Mouse (Mus musculus) liver, embryonic 16.5 days (tissue): ENCODE results near the gene Gm10961. TPM values are rescaled to one million over a fixed set of nuclear protein-coding genes. Genes with fewer than 3 reads are reported as not detected.
A peak's percentile ranks its signal among the peaks of the same experiment; 100 is the strongest.

ENCODE experiments used
- ATAC-seq: fragments of 200-750 bp; cut with Nextera tagmentation; 2 replicates; pipeline ENCODE4 v1.8.0; 2017; ENCODE audit warnings: low read depth, mild to moderate bottlenecking, moderate number of reproducible peaks, moderate library complexity
- H3K27ac ChIP-seq: fragments of 300-500 bp; sonication (generic); 2 replicates; pipeline ENCODE4 v1.5.1; 2014; ENCODE audit warnings: mild to moderate bottlenecking, low read length
- H3K27me3 ChIP-seq: fragments of 300-500 bp; sonication (generic); 2 replicates; pipeline ENCODE4 v1.6.1; 2014; ENCODE audit warnings: low read depth, low read length, mixed read lengths; ENCODE audit not compliant: control insufficient read depth, insufficient read depth
- H3K36me3 ChIP-seq: fragments of 300-500 bp; sonication (generic); 2 replicates; pipeline ENCODE4 v1.6.1; 2014; ENCODE audit warnings: mild to moderate bottlenecking; ENCODE audit not compliant: control insufficient read depth, insufficient read depth
- H3K4me1 ChIP-seq: fragments of 300-500 bp; sonication (generic); 2 replicates; pipeline ENCODE4 v1.6.1; 2014; ENCODE audit warnings: low read depth, low read length, mixed read lengths; ENCODE audit not compliant: control insufficient read depth
- H3K4me2 ChIP-seq: fragments of 300-500 bp; sonication (generic); 2 replicates; pipeline ENCODE4 v1.6.1; 2014; ENCODE audit warnings: low read depth, low read length, mixed read lengths
- H3K4me3 ChIP-seq: fragments of 300-500 bp; sonication (generic); 2 replicates; pipeline ENCODE4 v1.5.1; 2014; ENCODE audit warnings: low read depth, mild to moderate bottlenecking, low read length
- H3K9ac ChIP-seq: fragments of 300-500 bp; sonication (generic); 2 replicates; pipeline ENCODE4 v1.6.1; 2014; ENCODE audit warnings: low read depth, low read length
- H3K9me3 ChIP-seq: fragments of 300-500 bp; sonication (generic); replicated peaks from 2 replicates; pipeline ENCODE4 v1.6.1; 2016; ENCODE audit warnings: low read length; ENCODE audit not compliant: control insufficient read depth
- WGBS: fragments of 180-500 bp; shearing (Covaris S2); extraction: QIAGEN DNeasy Blood & Tissue Kit; methylation state at CpG from one replicate; pipeline ENCODE4 v1.1.7; 2014; ENCODE audit not compliant: insufficient replicate concordance; 5-methylcytosine and 5-hydroxymethylcytosine counted together
- polyA plus RNA-seq: library from polyadenylated mRNA; unstranded; fragments of >200 nt; fragmentation: Nextera tagmentation; extraction: Ambion mirVana; gene quantifications from 2 replicates; pipeline ENCODE4 v1.2.1, GENCODE M21; 2015

Gm10961 gene
- polyA plus RNA-seq, 1 experiment from 2014 or later = not detected

DNA sequence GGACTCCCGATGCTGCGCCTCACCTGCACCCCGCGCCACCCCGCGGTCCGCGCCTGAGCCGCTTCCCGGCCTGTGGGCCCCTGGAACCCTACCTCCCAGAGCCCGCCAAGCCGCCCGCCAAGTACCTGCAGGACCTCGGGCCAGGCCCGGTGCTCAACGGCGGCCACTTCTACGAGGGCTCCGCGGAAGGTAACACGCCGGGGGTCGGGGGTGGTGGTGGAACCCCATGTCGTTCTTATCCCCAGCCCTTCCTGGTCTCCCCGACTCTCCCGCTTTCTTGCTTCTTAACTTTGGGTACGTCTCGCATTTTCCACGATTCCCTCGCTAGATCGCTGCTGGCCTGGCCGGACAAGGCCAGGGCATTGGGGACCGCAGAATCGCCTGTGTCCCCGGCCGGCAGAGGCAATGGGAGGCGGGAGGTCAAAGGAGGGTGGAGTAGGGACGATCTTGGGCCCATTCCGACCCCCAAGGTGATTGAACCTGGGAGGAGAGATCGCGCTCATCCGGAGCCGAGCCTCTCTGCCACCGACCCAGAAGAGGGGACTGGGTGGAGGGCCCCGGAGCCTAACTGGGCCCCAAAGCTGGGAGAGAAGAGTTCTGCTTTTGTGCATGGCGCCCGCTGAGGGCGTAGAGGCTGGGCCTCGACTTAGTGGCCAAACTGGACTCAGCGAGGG is 35.7 kb upstream of the Gm10961 start:
- no peak for ATAC-seq
- peak overlapping the region; percentile 30 for H3K4me2 ChIP-seq
- no peaks in the 10 kb centered on the region for H3K36me3 ChIP-seq
- H3K4me3 ChIP-seq = peak overlapping the region; percentile 30
- peaks cover 92% of the 10 kb centered on the region for H3K27me3 ChIP-seq
- no peaks in the 10 kb centered on the region; the same call in 1 of the 2 replicates for H3K4me1 ChIP-seq
- no peak overlapping the region for H3K27ac ChIP-seq
- WGBS = 2% methylated on average over 50 of the region's 50 CpGs
- H3K9ac ChIP-seq = no peak overlapping the region
- no peaks in the 10 kb centered on the region for H3K9me3 ChIP-seq

DNA sequence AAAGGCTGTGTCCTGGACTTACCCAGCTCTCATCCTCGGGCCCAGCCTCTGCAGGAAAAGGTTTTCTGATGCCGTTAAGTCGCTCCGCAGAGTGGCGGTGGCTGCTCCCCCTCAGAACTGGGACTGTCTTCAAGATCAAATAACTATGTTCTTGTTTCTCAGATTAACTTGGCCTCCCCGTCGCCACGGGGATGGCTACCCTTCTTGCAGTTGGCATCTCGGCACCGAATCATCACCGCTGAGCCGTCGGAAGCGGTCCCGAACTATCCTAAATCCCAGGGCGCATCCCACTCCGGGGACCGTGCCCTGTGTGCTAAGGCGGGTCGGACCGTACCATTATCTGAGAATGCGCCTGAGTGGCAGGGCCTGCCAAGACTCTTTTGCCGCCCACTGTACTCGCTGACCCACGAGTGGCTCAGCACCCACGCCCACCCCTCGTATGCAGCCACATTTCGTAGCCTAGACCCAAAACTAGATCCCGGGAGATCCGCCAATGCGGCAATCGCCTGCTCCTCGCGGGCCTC is 35.1 kb upstream of the Gm10961 start:
- Histone ChIP-seq H3K9me3 (no peaks in the 10 kb centered on the region), H3K27me3 (peaks cover 92% of the 10 kb centered on the region), H3K4me2 (no peak overlapping the region), H3K36me3 (no peaks in the 10 kb centered on the region), H3K4me3 (no peak overlapping the region), H3K27ac (no peak overlapping the region), H3K4me1 (no peaks in the 10 kb centered on the region; the same call in 1 of the 2 replicates), H3K9ac (no peak overlapping the region)
- 2% methylated on average over 34 of the region's 34 CpGs for WGBS
- ATAC-seq = no peak

DNA sequence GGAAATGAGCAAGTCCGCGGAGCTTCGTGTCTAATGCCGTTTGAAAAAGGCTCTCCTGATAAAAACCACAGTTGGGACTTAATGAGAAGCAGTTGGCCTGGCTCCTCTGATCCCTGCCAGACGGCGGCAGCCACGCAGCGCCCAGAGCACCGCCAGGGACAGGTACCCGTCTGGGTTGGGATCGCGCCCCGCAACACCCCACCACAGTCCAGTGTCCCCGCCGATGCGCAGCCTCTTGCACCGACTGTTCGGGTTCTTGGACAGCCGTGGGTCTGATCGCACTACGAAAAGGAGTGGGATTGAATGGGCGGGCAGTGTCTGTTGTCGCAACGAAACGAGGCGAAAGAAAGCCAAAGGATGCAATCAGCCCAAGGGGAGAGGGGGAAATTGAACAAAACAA is 34.6 kb upstream of the Gm10961 start:
- no peak overlapping the region for H3K4me2 ChIP-seq
- no peaks in the 10 kb centered on the region for H3K9me3 ChIP-seq
- no peak overlapping the region for H3K27ac ChIP-seq
- H3K27me3 ChIP-seq = peaks cover 91% of the 10 kb centered on the region
- H3K9ac ChIP-seq = no peak overlapping the region
- WGBS = 2% methylated on average over 26 of the region's 26 CpGs
- no peak overlapping the region for H3K4me3 ChIP-seq
- H3K36me3 ChIP-seq = no peaks in the 10 kb centered on the region
- no peak for ATAC-seq
- no peaks in the 10 kb centered on the region; the same call in 1 of the 2 replicates for H3K4me1 ChIP-seq

DNA sequence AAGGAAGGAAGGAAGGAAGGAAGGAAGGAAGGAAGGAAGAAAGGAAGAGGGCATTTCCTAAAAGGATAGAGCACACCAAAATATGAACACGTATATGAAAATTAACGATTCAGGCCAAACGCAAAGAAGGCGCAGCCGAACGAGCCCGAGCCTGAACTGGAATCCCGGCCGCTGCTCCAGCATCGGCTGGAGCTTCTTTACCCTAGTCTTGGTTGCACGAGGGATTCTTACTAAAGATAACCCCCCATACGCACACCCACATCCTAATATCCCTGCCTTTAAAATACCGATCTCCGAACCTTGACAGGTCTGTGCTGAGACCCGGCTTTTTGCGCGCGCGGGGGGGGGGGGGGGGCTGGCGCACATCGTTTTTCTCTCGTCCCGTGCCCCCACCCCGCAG is 34.0 kb upstream of the Gm10961 start:
- no peaks in the 10 kb centered on the region for H3K36me3 ChIP-seq
- no peak for ATAC-seq
- peaks cover 88% of the 10 kb centered on the region for H3K27me3 ChIP-seq
- no peak overlapping the region for H3K4me2 ChIP-seq
- H3K4me3 ChIP-seq = no peak overlapping the region
- H3K9me3 ChIP-seq = no peaks in the 10 kb centered on the region
- no peak overlapping the region for H3K9ac ChIP-seq
- H3K4me1 ChIP-seq = no peaks in the 10 kb centered on the region; the same call in 1 of the 2 replicates
- no peak overlapping the region for H3K27ac ChIP-seq
- WGBS = 3% methylated on average over 22 of the region's 24 CpGs

DNA sequence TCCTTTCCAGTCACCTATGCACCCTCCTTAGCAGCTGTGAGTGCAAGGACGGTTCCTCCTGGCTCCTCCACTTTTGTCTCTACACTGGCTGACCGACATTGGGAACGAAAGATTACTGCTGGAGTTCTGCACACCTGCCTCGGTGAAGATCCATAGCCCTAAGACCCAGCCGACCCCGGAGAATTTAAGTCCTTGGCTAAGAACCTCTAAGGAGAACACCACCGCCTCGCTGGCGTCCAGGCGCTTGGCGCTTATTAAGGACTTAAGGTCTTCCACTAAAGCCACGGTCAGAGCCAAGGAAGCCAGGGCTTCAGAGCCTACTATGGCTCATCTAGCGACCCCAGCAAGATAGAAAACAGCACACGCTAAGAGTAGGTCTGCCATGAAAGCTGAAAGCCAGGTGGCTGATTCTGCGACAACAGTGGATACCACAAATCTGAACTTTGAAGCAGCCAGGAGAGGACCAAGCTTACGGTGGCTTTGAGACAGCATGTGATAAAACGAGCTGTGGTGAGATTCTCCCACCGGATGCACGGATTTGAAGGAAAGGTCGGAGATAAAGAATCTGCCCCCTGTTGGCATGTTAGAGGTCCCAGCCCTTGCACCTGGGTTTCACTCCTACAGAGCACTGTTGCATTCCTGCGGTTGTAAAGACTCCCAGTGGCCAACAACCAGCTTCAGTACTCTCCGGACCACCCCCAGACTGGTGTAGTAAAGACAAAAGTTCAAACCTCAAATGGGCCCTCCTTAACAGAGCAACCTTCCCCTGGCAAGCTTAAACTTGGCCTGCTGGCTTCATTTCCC is 33.3 kb upstream of the Gm10961 start:
- WGBS = 8% methylated on average over 22 of the region's 22 CpGs
- no peaks in the 10 kb centered on the region for H3K9me3 ChIP-seq
- H3K9ac ChIP-seq = no peak overlapping the region
- no peak overlapping the region for H3K4me2 ChIP-seq
- H3K4me1 ChIP-seq = no peaks in the 10 kb centered on the region; the same call in 1 of the 2 replicates
- H3K27me3 ChIP-seq = peaks cover 84% of the 10 kb centered on the region
- H3K27ac ChIP-seq = no peak overlapping the region
- no peak overlapping the region for H3K4me3 ChIP-seq
- H3K36me3 ChIP-seq = no peaks in the 10 kb centered on the region
- no peak for ATAC-seq

DNA sequence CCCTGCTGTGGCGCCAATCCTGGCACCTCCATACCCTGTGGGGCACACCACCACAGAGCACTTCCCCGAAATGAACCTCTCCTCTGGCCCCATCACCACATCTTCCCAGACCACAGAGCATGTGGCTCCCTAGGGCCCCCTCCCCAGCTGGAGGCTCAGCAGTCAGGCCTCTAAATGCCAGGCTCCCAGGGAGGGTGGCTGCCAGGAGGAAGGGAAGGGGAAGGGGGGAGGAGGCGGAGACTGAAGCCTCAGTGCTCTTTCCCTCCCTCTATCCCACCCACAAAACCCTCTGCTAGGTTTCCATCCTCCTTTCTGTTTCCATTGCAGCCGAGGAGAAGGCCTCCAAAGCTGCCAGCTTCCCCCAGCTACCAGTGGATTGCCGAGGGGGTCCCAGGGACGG is 31.0 kb upstream of the Gm10961 start:
- H3K4me3 ChIP-seq = no peak overlapping the region
- no peaks in the 10 kb centered on the region for H3K36me3 ChIP-seq

DNA sequence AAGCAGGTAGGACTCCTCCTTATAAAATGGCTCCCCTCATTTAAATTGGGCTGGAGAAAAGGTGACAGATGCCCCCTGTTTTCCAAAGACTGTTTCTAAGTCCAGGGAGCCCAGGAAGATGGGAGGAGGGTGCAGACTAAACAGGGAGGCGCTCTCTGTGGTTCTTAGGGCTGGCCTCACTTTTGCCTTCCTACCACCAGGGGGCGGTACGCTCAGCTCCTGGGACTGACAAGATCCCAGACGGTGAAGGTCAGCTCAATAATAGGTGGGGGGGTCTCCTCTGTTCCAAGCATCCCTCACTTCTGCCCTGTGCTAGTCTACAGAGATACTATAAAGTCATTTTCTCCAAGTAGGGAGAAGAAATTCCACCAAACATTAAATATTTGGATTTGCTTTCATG is 25.8 kb upstream of the Gm10961 start:
- Histone ChIP-seq H3K9ac (no peak overlapping the region), H3K27ac (no peak overlapping the region), H3K4me1 (peaks cover 8% of the 10 kb centered on the region; the same call in 1 of the 2 replicates), H3K9me3 (no peaks in the 10 kb centered on the region), H3K4me2 (no peak overlapping the region), H3K27me3 (peaks cover 9% of the 10 kb centered on the region), H3K4me3 (no peak overlapping the region), H3K36me3 (no peaks in the 10 kb centered on the region)
- 6% methylated on average over 4 of the region's 4 CpGs for WGBS
- no peak for ATAC-seq

More for the DNA sequence above, 31.0 kb upstream of the Gm10961 start:
- Histone ChIP-seq H3K27me3 (peaks cover 60% of the 10 kb centered on the region), H3K27ac (no peak overlapping the region), H3K4me1 (no peaks in the 10 kb centered on the region; the same call in 1 of the 2 replicates), H3K9me3 (no peaks in the 10 kb centered on the region), H3K9ac (no peak overlapping the region), H3K4me2 (no peak overlapping the region)
- WGBS = 30% methylated on average over 6 of the region's 6 CpGs
- ATAC-seq = no peak

DNA sequence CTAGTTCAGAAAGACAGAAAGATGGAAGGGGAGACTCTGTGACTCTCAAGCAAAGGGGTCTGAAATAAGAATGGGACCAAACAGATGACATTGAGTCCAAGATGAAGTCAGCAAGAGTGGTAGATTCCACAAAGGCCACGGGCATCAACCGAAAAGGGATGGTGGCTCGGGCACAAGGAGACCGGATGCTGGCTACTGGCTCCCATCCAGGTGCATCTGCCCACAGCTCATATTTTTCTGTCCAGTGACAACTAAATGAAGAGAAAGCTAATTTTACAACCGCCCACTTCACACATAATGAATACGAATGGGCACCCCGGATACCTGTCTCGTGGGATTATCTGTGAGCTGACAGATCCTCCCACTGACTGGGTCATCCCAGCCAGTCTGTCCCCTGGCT is 23.9 kb upstream of the Gm10961 start:
- no peak overlapping the region for H3K9ac ChIP-seq
- H3K36me3 ChIP-seq = no peaks in the 10 kb centered on the region
- H3K9me3 ChIP-seq = no peaks in the 10 kb centered on the region
- WGBS = 70% methylated on average over 8 of the region's 8 CpGs
- H3K4me2 ChIP-seq = no peak overlapping the region
- no peak for ATAC-seq
- no peaks in the 10 kb centered on the region for H3K27me3 ChIP-seq
- H3K4me3 ChIP-seq = no peak overlapping the region
- H3K4me1 ChIP-seq = peaks cover 8% of the 10 kb centered on the region; the same call in 1 of the 2 replicates
- no peak overlapping the region for H3K27ac ChIP-seq

DNA sequence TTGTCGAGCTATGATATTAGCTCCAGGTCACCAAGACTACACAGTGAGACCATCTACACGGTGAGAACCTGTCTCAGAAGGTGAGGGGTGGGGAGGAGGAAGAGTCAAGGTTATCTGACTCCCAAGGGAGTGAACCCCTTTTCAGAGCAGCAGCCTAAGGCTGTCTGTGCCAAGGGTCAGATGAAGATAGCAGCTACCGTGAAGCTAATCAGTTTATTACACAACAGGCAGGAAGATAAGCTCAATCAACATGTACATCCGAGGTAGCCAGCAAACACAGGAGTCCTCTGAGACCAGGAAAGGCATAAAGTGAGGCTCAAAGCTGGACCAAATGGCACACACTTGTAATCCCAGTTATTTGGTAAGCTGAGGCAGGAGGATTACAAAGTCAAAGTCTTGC is 22.3 kb upstream of the Gm10961 start:
- WGBS = 12% methylated on average over 4 of the region's 4 CpGs
- peaks cover 8% of the 10 kb centered on the region; the same call in 1 of the 2 replicates for H3K4me1 ChIP-seq
- ATAC-seq = peak; percentile 71

More for the DNA sequence above, 22.3 kb upstream of the Gm10961 start:
- Histone ChIP-seq H3K36me3 (peaks cover 4% of the 10 kb centered on the region; the same call in 1 of the 2 replicates), H3K27ac (no peak overlapping the region), H3K9me3 (no peaks in the 10 kb centered on the region), H3K4me2 (no peak overlapping the region), H3K9ac (no peak overlapping the region), H3K4me3 (no peak overlapping the region), H3K27me3 (no peaks in the 10 kb centered on the region)
